Mouse (Mus musculus) liver, embryonic 14.5 days (tissue): Measurements from ENCODE around the gene Tmem179b. TPM values are rescaled to one million over a fixed set of nuclear protein-coding genes. Genes with fewer than 3 reads are reported as not detected.
A peak's percentile ranks its signal among the peaks of the same experiment; 100 is the strongest.

Experiments
- ATAC-seq: fragments of 200-750 bp; cut with Nextera tagmentation; 2 replicates; pipeline ENCODE4 v1.8.0; 2017; ENCODE audit warnings: moderate number of reproducible peaks, mild to moderate bottlenecking, moderate library complexity; ENCODE audit not compliant: insufficient read depth
- DNase-seq, 3 experiments: peaks; one replicate each; pipeline ENCODE4 v3.0.0-alpha.2; 2012 to 2013; ENCODE audit warnings: low read depth in 3 of 3, low spot score in 3 of 3
- H3K27ac ChIP-seq: fragments of 300-500 bp; sonication (generic); 2 replicates; pipeline ENCODE4 v1.5.1; 2014; ENCODE audit warnings: moderate library complexity, mild to moderate bottlenecking, control low read depth, inconsistent platforms
- H3K27me3 ChIP-seq: fragments of 300-500 bp; sonication (generic); 2 replicates; pipeline ENCODE4 v1.6.1; 2014; ENCODE audit warnings: mild to moderate bottlenecking, low read length, moderate library complexity; ENCODE audit not compliant: control insufficient read depth, insufficient read depth
- H3K36me3 ChIP-seq: fragments of 300-500 bp; sonication (generic); replicated peaks from 2 replicates; pipeline ENCODE4 v1.6.1; 2014; ENCODE audit warnings: low read depth; ENCODE audit not compliant: control insufficient read depth, insufficient read depth
- H3K4me1 ChIP-seq, 2 experiments: fragments of 200-500 bp in 1 of 2; fragments of 300-500 bp in 1 of 2; sonication (generic) in 1 of 2; replicated peaks; 2 replicates each; pipeline ENCODE4 v1.6.1; 2012 to 2014; ENCODE audit warnings: antibody characterized with exemption in 1 of 2, inconsistent platforms in 1 of 2, low read length in 1 of 2; ENCODE audit not compliant: control insufficient read depth in 2 of 2, insufficient read depth in 2 of 2
- H3K4me2 ChIP-seq: fragments of 300-500 bp; sonication (generic); 2 replicates; pipeline ENCODE4 v1.6.1; 2014; ENCODE audit warnings: low read depth, mild to moderate bottlenecking, control low read depth, moderate library complexity
- H3K4me3 ChIP-seq, 2 experiments: fragments of 200-500 bp in 1 of 2; fragments of 300-500 bp in 1 of 2; sonication (generic) in 1 of 2; 2 replicates each; pipeline ENCODE4 v1.5.1; 2012 to 2014; ENCODE audit warnings: low read depth in 2 of 2, low read length in 2 of 2, mild to moderate bottlenecking in 2 of 2, control low read depth in 1 of 2, inconsistent platforms in 1 of 2, moderate library complexity in 1 of 2; ENCODE audit not compliant: insufficient read depth in 1 of 2
- H3K9ac ChIP-seq: fragments of 300-500 bp; sonication (generic); replicated peaks from 2 replicates; pipeline ENCODE4 v1.6.1; 2014; ENCODE audit warnings: mild to moderate bottlenecking, control low read depth, moderate library complexity
- H3K9me3 ChIP-seq: fragments of 300-500 bp; sonication (generic); 2 replicates; pipeline ENCODE4 v1.6.1; 2016; ENCODE audit warnings: low read length, mixed read lengths; ENCODE audit not compliant: control insufficient read depth
- CTCF ChIP-seq: IDR thresholded peaks from 2 replicates; pipeline ENCODE4 v1.5.1; 2016; ENCODE audit warnings: antibody characterized with exemption, low read depth, control low read depth
- EP300 ChIP-seq: IDR thresholded peaks from 2 replicates; pipeline ENCODE4 v1.6.1; 2016; ENCODE audit warnings: antibody characterized with exemption, low read depth
- WGBS: fragments of 180-500 bp; shearing (Covaris S2); extraction: QIAGEN DNeasy Blood & Tissue Kit; methylation state at CpG from one replicate; pipeline ENCODE4 v1.1.7; 2014; ENCODE audit not compliant: insufficient replicate concordance; 5-methylcytosine and 5-hydroxymethylcytosine counted together
- polyA plus RNA-seq, 2 experiments: library from polyadenylated mRNA; depleted of rRNA in 1 of 2; stranded (reverse) in 1 of 2; unstranded in 1 of 2; fragments of >200 nt; fragmentation: Nextera tagmentation in 1 of 2; extraction: Ambion mirVana in 1 of 2; gene quantifications; 2 replicates each; pipeline versions ENCODE4 v1.2.1 to v1.2.3; 2012 to 2014

Tmem179b gene
- polyA plus RNA-seq (2012; rRNA removed) (63.0 and 70.8 TPM in 2 replicates), polyA plus RNA-seq (2014; fragmentation: Nextera tagmentation; extraction: Ambion mirVana) (108 and 117 TPM in 2 replicates)

DNA sequence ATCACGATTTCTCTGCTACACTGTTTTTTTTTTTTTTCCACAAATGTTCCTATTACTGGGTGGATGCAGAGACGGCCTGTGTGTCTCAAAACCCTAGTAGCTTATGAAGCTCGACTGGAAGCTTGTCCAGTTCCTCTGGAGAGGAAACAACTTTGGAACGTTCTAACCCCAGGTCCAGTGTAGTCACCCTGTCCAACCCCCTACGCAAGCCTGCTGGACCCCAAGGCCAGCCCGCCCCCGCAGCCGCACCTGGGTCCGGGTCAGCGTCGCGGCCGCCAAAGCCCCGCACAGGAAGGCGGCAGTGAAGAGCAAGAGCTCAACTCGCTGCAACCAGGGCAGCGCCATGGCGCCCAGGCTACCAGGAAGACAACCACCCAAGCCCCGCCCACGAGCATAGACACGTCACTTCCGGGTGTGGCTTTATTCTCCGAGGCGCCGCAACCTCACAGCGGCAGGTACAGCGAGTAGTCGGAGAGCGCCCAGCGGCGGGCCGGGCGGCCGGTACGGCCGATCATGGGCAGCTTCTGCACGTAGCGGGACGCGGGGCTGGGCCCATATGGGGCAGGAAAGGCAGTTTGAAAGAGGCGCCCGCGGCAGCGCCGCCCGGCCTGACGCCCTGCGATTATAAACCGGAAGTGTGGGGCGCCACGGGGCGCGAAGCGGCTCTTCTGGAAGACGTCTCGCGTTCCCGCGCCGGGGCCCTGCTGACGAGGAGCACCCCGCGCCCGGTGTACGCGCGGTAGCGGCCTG lies at the start of gene Tmem179b:
Gene Tmem179b (minus strand): TSS at position 382 of the 750 bp plus-strand sequence.
- Histone ChIP-seq H3K36me3 (peaks cover 39% of the 10 kb centered on the region), H3K27me3 (no peaks in the 10 kb centered on the region), H3K4me2 (peak within 1 kb of the TSS; percentile 98), H3K9ac (peak within 1 kb of the TSS; percentile 96), H3K27ac (peak within 1 kb of the TSS; percentile 88), H3K9me3 (no peaks in the 10 kb centered on the region), H3K4me1 (peaks cover 27 to 32% of the 10 kb centered on the region in 2 experiments), H3K4me3 (peak within 1 kb of the TSS; percentile 79 to 87)
- under 1% methylated on average over 68 of the region's 68 CpGs for WGBS
- DNase-seq (peak; percentile 89 to 92 (median 92)), ATAC-seq (peak; percentile 88)
- TF ChIP-seq EP300 = 0 out of 2 replicates have a peak, but pooled peaks have one; percentile 25
- peak; percentile 21 for TF ChIP-seq CTCF

DNA sequence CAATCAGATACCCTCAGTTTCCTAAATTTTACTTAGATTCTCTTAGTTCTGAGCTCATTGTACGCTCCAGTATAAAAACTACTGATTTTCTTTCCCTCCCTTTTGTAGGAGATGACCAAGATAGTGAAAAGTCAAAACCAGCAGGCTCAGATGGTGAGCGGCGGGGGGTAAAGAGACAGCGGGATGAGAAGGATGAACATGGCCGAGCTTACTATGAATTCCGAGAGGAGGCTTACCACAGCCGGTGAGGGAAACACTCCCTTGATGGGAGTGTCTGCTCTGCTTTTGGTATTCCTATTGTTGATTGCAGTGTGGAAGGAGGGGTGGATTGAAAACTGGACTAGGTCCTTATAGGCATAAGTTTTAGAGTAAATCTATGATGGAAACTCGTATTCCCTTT lies 48.4 kb upstream of the Tmem179b start:
- H3K4me3 ChIP-seq = peak overlapping the region; percentile 15 to 96
- WGBS = 86% methylated on average over 8 of the region's 8 CpGs
- peaks cover 62% of the 10 kb centered on the region for H3K36me3 ChIP-seq
- peaks cover 8 to 14% of the 10 kb centered on the region in 2 experiments for H3K4me1 ChIP-seq
- no peaks in the 10 kb centered on the region for H3K27me3 ChIP-seq
- H3K27ac ChIP-seq = no peak overlapping the region
- peak overlapping the region; percentile 91 for H3K4me2 ChIP-seq
- peak overlapping the region; percentile 20; the same call in 1 of the 2 replicates for H3K9ac ChIP-seq
- TF ChIP-seq EP300 (no peak), CTCF (no peak)
- H3K9me3 ChIP-seq = no peaks in the 10 kb centered on the region
- no peak for DNase-seq
- no peak for ATAC-seq

DNA sequence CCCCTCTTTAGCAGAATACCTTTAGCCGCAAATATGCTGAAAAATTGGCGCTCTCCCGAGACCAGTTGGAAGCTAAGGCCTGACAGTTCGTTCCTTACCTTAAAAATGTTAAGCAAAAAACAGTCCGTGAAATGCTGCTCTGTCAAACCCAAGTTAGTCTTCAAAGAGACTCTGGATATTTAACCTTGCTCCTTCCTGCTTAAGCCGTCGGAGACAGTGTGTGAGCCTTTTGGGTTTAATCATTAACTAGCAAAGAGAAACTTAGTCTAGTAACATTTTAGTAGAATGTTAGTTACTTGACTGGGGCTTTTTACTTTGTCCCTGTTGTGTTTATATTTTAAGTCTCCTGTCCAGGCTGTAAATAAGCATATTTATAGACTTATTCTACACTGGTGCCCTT lies 46.9 kb upstream of the Tmem179b start:
- peak overlapping the region; percentile 91 for H3K4me2 ChIP-seq
- under 1% methylated on average over 7 of the region's 7 CpGs for WGBS
- H3K9ac ChIP-seq = peak overlapping the region; percentile 98
- H3K4me3 ChIP-seq = peak overlapping the region; percentile 90 to 96
- no peak for ATAC-seq
- DNase-seq = no peak
- H3K4me1 ChIP-seq = peaks cover 9 to 25% of the 10 kb centered on the region in 2 experiments
- peak overlapping the region; percentile 86 for H3K27ac ChIP-seq
- peaks cover 51% of the 10 kb centered on the region for H3K36me3 ChIP-seq
- no peaks in the 10 kb centered on the region for H3K27me3 ChIP-seq
- H3K9me3 ChIP-seq = no peaks in the 10 kb centered on the region
- no peak for TF ChIP-seq EP300
- TF ChIP-seq CTCF = no peak

DNA sequence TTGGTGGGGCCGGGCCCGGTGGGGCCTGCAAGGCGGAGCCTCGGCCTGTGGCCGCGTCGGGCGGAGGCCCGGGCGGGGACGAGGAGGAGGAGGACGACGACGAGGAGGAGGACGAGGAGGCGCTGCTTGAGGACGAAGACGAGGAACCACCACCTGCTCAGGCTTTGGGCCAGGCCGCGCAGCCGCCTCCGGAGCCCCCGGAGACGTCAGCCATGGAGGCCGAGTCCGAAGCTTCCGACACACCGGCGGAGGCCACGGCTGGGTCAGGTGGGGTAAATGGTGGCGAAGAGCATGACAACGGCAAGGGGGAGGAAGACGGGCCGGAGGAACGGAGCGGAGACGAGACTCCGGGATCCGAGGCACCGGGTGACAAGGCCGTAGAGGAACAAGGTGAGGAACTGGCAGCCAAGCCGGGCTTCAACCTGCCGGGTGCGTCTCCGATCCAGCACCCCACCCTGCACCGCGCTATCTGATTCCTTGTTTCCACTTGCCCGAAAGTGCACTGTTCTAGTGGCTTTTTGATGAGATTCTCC lies 46.2 kb upstream of the Tmem179b start:
- TF ChIP-seq EP300 = no peak
- no peak for TF ChIP-seq CTCF
- DNase-seq = peak in 2 of 3 experiments; percentile 48 to 49
- peak overlapping the region; percentile 90 to 96 for H3K4me3 ChIP-seq
- under 1% methylated on average over 48 of the region's 48 CpGs for WGBS
- H3K4me2 ChIP-seq = peak overlapping the region; percentile 91
- peak; percentile 66 for ATAC-seq
- H3K9me3 ChIP-seq = no peaks in the 10 kb centered on the region
- peaks cover 9 to 25% of the 10 kb centered on the region in 2 experiments for H3K4me1 ChIP-seq
- peak overlapping the region; percentile 98 for H3K9ac ChIP-seq
- H3K27me3 ChIP-seq = no peaks in the 10 kb centered on the region
- H3K36me3 ChIP-seq = peaks cover 50% of the 10 kb centered on the region
- peak overlapping the region; percentile 86 for H3K27ac ChIP-seq
